Mouse (Mus musculus): ENCODE data around the gene Bcl6. TPM values are rescaled to one million over a fixed set of nuclear protein-coding genes. Genes with fewer than 3 reads are reported as not detected.

The Bcl6 gene
- polyA plus RNA-seq, 1 experiment from 2014 or later: 0.23 TPM

DNA sequence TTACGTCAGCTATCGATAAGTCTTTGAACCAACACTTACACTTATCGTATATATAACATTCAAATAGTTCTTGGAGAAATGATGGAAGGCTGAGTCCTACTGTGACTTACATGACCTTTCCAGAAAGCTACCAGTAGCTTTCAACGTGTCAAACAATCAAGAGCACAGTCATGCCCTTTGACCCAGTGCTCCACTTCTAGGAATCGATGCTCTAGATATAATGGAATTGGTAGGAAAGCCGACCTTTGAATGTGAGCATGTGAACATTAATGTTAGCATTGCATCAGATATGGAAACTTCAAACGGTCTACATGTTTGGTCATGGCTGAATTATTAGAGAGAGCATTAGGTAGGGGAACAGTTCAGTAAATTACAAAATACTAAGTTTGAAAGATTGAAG lies 7.7 kb upstream of the Bcl6 start:
- Histone ChIP-seq H3K4me2 (replicated peaks; ENCODE audit: low read depth) (no peak overlapping the region), H3K36me3 (ENCODE audit: control insufficient read depth, insufficient read depth, low read length) (no peaks in the 10 kb centered on the region), H3K4me1 (replicated peaks; ENCODE audit: control insufficient read depth, insufficient read depth) (0 out of 2 replicates have a peak, but pooled peaks cover 3% of the 10 kb centered on the region), H3K4me3 (ENCODE audit: low read depth, low read length) (no peak overlapping the region), H3K27ac (replicated peaks) (no peak overlapping the region), H3K27me3 (ENCODE audit: control insufficient read depth, insufficient read depth, low read length) (no peaks in the 10 kb centered on the region), H3K9ac (ENCODE audit: low read length) (no peak overlapping the region), H3K9me3 (ENCODE audit: control insufficient read depth, low read length) (no peaks in the 10 kb centered on the region)
- peak; percentile 11 for DNase-seq (ENCODE audit: low spot score)
- TF ChIP-seq CTCF (IDR thresholded peaks at IDR 0.05; ENCODE audit: low read depth) (no peak), EP300 (optimal IDR thresholded peaks at IDR 0.05) (no peak)
- 70% methylated on average over 7 of the region's 7 CpGs for WGBS
- no peak for ATAC-seq (ENCODE audit: low FRiP score, low TSS enrichment)

DNA sequence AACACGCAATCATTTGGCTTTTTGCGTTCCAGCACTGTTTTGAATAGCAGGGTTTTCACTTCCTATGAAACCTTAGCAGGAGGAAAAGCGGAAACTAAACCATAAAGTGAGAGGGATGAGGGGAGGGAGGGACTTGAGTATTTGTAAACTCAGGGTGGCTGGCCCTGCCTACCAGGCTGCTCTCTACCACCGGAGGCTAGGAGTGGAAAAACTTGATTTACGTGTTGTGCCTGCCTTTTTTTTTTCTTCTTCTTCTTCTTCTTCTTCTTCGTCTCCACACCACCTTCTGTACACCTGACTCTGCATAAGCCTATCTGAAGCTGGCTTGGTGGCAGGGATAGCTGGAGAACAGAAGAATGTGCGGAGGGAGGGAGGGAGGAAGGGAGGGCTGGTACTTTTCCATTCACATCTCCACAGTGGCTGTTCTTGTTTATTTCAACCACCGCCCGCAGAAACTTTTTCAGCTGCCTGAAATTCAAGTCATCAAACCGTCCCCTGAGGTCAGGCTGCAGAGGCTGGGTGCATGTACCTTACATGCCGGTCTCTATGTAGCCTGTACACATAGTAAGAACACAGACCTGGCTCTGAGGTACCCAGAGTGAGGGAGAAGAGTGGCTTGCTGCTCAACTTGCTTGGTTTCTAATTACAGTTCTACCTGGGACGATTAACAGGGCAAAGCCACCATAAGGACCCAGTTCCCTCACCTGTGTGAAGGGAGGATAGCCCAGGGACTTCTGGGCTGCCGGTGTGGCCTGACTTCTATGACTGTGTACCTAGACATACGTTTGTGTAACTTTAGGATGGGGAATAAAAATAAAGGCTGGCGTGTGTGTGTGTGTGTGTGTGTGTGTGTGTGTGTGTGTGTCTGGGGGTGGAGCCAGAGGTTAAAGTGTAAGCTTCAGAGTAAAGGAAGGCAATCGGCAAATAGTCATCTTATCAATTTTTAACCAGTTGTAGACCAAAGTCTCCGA lies 5.0 kb upstream of the Bcl6 start:
- Histone ChIP-seq H3K27me3 (ENCODE audit: control insufficient read depth, insufficient read depth, low read length) (no peaks in the 10 kb centered on the region), H3K4me3 (ENCODE audit: low read depth, low read length) (peak overlapping the region; percentile 12; the same call in 1 of the 2 replicates), H3K9me3 (ENCODE audit: control insufficient read depth, low read length) (no peaks in the 10 kb centered on the region), H3K27ac (replicated peaks) (peak overlapping the region; percentile 81), H3K36me3 (ENCODE audit: control insufficient read depth, insufficient read depth, low read length) (no peaks in the 10 kb centered on the region), H3K4me1 (replicated peaks; ENCODE audit: control insufficient read depth, insufficient read depth) (peaks cover 3% of the 10 kb centered on the region; the same call in 1 of the 2 replicates), H3K4me2 (replicated peaks; ENCODE audit: low read depth) (peak overlapping the region; percentile 42), H3K9ac (ENCODE audit: low read length) (peak overlapping the region; percentile 38; the same call in 1 of the 2 replicates)
- ATAC-seq (ENCODE audit: low FRiP score, low TSS enrichment) (peak; percentile 35), DNase-seq (ENCODE audit: low spot score) (peak; percentile 56)
- TF ChIP-seq CTCF (IDR thresholded peaks at IDR 0.05; ENCODE audit: low read depth) (no peak), EP300 (optimal IDR thresholded peaks at IDR 0.05) (peak; percentile 64)
- WGBS: 26% methylated on average over 17 of the region's 17 CpGs

DNA sequence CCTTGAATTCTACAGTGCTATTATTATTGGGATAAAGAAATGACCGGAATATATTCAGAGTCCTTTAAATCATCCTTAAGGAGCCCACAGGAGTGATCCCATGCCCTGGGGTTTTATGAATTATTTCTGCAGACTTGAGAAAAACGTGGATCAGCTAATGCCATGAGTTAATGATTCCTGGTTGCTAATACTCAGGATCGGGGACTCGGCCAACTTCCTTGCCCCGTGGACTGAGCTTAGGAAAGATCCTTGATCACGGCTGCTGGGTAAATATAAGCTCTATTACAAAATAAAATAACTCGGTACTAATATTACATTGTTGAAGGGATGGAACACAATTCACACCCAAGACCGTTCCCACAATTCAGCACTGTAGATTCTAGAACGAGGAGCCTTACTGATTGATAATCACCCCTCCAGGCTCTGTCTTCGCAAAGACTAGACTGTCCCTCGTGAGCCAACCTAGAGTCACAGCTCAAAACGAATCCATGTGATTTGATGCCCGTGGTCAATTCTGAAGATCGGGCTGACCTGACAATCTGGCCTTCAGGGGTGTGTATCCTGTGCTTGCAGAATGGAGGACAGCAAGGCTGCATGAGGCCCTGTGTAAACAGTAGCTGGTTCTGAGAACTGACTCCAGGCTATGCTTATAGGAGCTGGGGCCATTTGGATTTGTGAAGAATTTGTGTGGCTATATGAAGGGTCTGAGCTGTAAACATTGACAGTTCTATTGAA lies 3.4 kb upstream of the Bcl6 start:
- DNase-seq (ENCODE audit: low spot score): no peak
- no peak for ATAC-seq (ENCODE audit: low FRiP score, low TSS enrichment)
- Histone ChIP-seq H3K36me3 (ENCODE audit: control insufficient read depth, insufficient read depth, low read length) (no peaks in the 10 kb centered on the region), H3K27me3 (ENCODE audit: control insufficient read depth, insufficient read depth, low read length) (no peaks in the 10 kb centered on the region), H3K4me1 (replicated peaks; ENCODE audit: control insufficient read depth, insufficient read depth) (peaks cover 3% of the 10 kb centered on the region; the same call in 1 of the 2 replicates), H3K9me3 (ENCODE audit: control insufficient read depth, low read length) (no peaks in the 10 kb centered on the region), H3K27ac (replicated peaks) (no peak overlapping the region), H3K4me2 (replicated peaks; ENCODE audit: low read depth) (no peak overlapping the region), H3K4me3 (ENCODE audit: low read depth, low read length) (no peak overlapping the region), H3K9ac (ENCODE audit: low read length) (no peak overlapping the region)
- WGBS: 72% methylated on average over 14 of the region's 14 CpGs
- TF ChIP-seq EP300 (optimal IDR thresholded peaks at IDR 0.05): no peak
- no peak for TF ChIP-seq CTCF (IDR thresholded peaks at IDR 0.05; ENCODE audit: low read depth)

DNA sequence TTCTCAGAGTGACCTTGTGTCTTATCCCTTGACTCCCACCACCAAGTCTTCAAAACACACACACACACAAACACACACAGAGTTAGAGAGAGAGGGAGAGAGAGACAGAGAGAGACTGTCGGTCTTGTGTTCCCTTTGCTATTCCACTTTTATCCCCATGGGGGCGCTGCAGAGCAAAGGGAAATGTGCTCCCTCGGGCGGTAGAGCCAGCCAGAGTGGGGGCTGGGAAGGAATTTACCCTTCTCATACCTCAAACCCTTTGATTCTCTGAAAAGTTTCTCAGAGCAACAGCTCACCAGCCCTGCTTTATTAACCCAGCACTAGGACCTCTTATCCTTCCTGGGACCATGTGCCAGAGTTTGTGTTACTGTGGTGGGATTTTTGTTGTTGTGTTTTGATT lies 2.5 kb upstream of the Bcl6 start:
- peak; percentile 98 for TF ChIP-seq CTCF (IDR thresholded peaks at IDR 0.05; ENCODE audit: low read depth)
- TF ChIP-seq EP300 (optimal IDR thresholded peaks at IDR 0.05): no peak
- WGBS: 5% methylated on average over 4 of the region's 4 CpGs
- Histone ChIP-seq H3K36me3 (ENCODE audit: control insufficient read depth, insufficient read depth, low read length) (no peaks in the 10 kb centered on the region), H3K27ac (replicated peaks) (no peak overlapping the region), H3K4me3 (ENCODE audit: low read depth, low read length) (no peak overlapping the region), H3K4me1 (replicated peaks; ENCODE audit: control insufficient read depth, insufficient read depth) (peaks cover 3% of the 10 kb centered on the region), H3K9me3 (ENCODE audit: control insufficient read depth, low read length) (no peaks in the 10 kb centered on the region), H3K9ac (ENCODE audit: low read length) (no peak overlapping the region), H3K27me3 (ENCODE audit: control insufficient read depth, insufficient read depth, low read length) (no peaks in the 10 kb centered on the region), H3K4me2 (replicated peaks; ENCODE audit: low read depth) (peak overlapping the region; percentile 83; the same call in 1 of the 2 replicates)
- ATAC-seq (ENCODE audit: low FRiP score, low TSS enrichment): 0 out of 2 replicates have a peak, but pooled peaks have one; percentile 10
- DNase-seq (ENCODE audit: low spot score): peak; percentile 89

DNA sequence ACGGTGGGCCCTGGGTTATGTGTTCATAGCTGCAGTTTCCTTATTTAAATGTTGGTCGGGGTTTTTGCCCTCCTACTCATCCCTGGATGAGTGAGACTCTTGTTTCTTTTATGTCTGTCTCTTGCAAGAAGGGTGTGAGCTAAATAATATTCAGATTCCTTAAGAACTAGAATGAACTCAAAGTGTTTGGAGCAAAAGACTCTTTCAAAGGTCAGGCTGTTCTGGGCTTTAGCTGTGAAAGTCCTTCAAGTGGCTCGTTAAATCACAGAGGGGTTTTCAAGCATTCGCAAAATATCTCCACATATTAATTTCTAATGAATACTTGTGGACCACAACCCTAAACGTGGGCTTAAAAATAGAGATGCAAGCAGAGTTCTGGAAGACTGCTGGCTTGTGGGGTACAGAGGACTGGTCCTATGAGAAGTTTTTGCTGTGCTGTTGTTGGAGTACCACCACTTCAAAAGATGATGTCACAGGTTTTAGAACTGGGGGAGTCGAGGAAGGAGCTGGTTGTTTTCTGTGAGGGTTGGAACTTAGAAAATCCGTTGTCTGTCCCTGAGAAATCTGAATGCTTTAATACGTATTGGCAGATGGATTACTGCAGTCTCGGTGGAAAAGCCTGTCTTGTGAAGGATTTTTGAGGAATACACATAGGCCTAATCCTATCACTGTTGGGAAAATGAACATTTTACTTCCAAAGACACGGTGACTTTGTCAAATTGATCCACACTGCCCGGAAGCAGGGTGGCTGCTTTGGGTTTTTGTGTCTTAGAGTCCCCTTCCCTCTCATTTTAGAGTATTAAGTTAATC lies 1.7 kb upstream of the Bcl6 start:
- Histone ChIP-seq H3K9me3 (ENCODE audit: control insufficient read depth, low read length) (no peaks in the 10 kb centered on the region), H3K27me3 (ENCODE audit: control insufficient read depth, insufficient read depth, low read length) (no peaks in the 10 kb centered on the region), H3K4me3 (ENCODE audit: low read depth, low read length) (peak overlapping the region; percentile 72), H3K27ac (replicated peaks) (peak overlapping the region; percentile 100), H3K9ac (ENCODE audit: low read length) (peak overlapping the region; percentile 100), H3K36me3 (ENCODE audit: control insufficient read depth, insufficient read depth, low read length) (no peaks in the 10 kb centered on the region), H3K4me1 (replicated peaks; ENCODE audit: control insufficient read depth, insufficient read depth) (peaks cover 3% of the 10 kb centered on the region), H3K4me2 (replicated peaks; ENCODE audit: low read depth) (peak overlapping the region; percentile 83)
- WGBS: 41% methylated on average over 11 of the region's 11 CpGs
- TF ChIP-seq CTCF (IDR thresholded peaks at IDR 0.05; ENCODE audit: low read depth): no peak
- TF ChIP-seq EP300 (optimal IDR thresholded peaks at IDR 0.05): no peak
- no peak for DNase-seq (ENCODE audit: low spot score)
- ATAC-seq (ENCODE audit: low FRiP score, low TSS enrichment): no peak
